Mouse (Mus musculus) heart, adult 2 months (tissue): ENCODE measurements around the gene Pigh.

Experiments used
- CTCF ChIP-seq: fragments of 200-600 bp; IDR thresholded peaks from 2 replicates; pipeline ENCODE4 v1.8.1; 2022; ENCODE audit warnings: antibody characterized with exemption, mild to moderate bottlenecking, moderate library complexity
- POLR2A ChIP-seq: fragments of 200-500 bp; IDR thresholded peaks from 2 replicates; pipeline ENCODE4 v1.6.1; 2011; ENCODE audit warnings: mild to moderate bottlenecking, low read depth, low read length, control low read depth; ENCODE audit not compliant: insufficient read depth

- TF ChIP-seq CTCF (no peak), POLR2A (no peak)
Measured at GRCm38 (mm10) chr12:79035349-79035748, 54.1 kb downstream of the Pigh start.
